Mouse (Mus musculus) myocyte (in vitro differentiated cells): ENCODE measurements around the gene Esf1.
"Not testable (repeated sequence)": the region's sequence is repeated elsewhere in the genome, so short reads cannot be mapped to it uniquely, and the experiment has no call there.

ENCODE experiments used
- CEBPB ChIP-seq: IDR thresholded peaks from 2 replicates; pipeline ENCODE4 v1.6.1; 2011; ENCODE audit warnings: mild to moderate bottlenecking, moderate library complexity; ENCODE audit not compliant: poor library complexity, insufficient read depth, severe bottlenecking
- MYOD1 ChIP-seq, 3 experiments: IDR thresholded peaks; one replicate each; pipeline ENCODE4 v1.6.1; 2011; ENCODE audit warnings: control low read depth in 2 of 3, low read depth in 2 of 3, mild to moderate bottlenecking in 2 of 3, moderate library complexity in 1 of 3; ENCODE audit not compliant: insufficient read length in 2 of 3, control insufficient read depth in 1 of 3
- MYOG ChIP-seq, 3 experiments: IDR thresholded peaks; one replicate each; pipeline ENCODE4 v1.6.1; 2011; ENCODE audit warnings: control low read depth in 2 of 3, low read depth in 2 of 3, mild to moderate bottlenecking in 2 of 3; ENCODE audit not compliant: insufficient read length in 2 of 3, control insufficient read depth in 1 of 3, insufficient read depth in 1 of 3
- POLR2A ChIP-seq: IDR thresholded peaks from one replicate; pipeline ENCODE4 v1.6.1; 2011; ENCODE audit warnings: low read depth, mild to moderate bottlenecking, control low read depth, moderate library complexity; ENCODE audit not compliant: insufficient read length
- POLR2AphosphoS2 ChIP-seq: IDR thresholded peaks from one replicate; pipeline ENCODE4 v1.6.1; 2011; ENCODE audit warnings: low read depth, control low read depth; ENCODE audit not compliant: insufficient read length
- TCF12 ChIP-seq: IDR thresholded peaks from one replicate; pipeline ENCODE4 v1.6.1; 2011; ENCODE audit warnings: mild to moderate bottlenecking, control low read depth; ENCODE audit not compliant: poor library complexity, insufficient read depth, severe bottlenecking
- USF1 ChIP-seq: IDR thresholded peaks from one replicate; pipeline ENCODE4 v1.6.1; 2011; ENCODE audit warnings: low read depth, mild to moderate bottlenecking, control low read depth, moderate library complexity

DNA sequence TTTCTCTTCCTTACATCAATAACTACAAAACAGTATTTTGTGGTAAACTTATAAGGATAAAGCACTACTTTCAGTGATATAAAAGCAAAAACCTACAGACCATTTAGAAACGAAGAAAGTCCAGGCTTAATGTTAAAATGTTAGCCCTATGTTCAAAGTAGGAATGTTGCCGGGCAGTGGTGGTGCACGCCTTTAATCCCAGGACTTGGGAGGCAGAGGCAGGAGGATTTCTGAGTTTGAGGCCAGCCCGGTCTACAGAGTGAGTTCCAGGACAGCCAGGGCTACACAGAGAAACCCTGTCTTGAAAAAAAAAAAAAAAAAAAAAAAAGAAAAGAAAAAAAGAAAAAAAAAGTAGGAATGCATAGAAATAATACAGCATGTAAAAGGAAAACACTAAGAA lies 18.6 kb downstream of the Esf1 start, which contains the start of gene Gm17374:
- TF ChIP-seq MYOD1 (IDR thresholded peaks at IDR 0.05; ENCODE audit: control insufficient read depth in 1 of 3, insufficient read length in 2 of 3, low read depth in 2 of 3); MYOG (IDR thresholded peaks at IDR 0.05; ENCODE audit: control insufficient read depth in 1 of 3, insufficient read depth in 1 of 3, insufficient read length in 2 of 3, low read depth in 2 of 3); POLR2A; USF1; TCF12; CEBPB; POLR2AphosphoS2: not testable (repeated sequence)
